Mouse (Mus musculus) MEL (cell line): ENCODE measurements around the gene Schip1.

Experiments used
- CTCF ChIP-seq, 3 experiments: IDR thresholded peaks in 2 of 3; conservative IDR thresholded peaks in 1 of 3; 2 replicates each; pipeline ENCODE4 v1.5.1; 2011 to 2012; ENCODE audit warnings: low read length in 3 of 3, low read depth in 2 of 3, mild to moderate bottlenecking in 2 of 3, improper control_type of control experiment in 1 of 3, inconsistent platforms in 1 of 3, mixed read lengths in 1 of 3, moderate library complexity in 1 of 3; ENCODE audit not compliant: control insufficient read depth in 1 of 3, insufficient read depth in 1 of 3, poor library complexity in 1 of 3, severe bottlenecking in 1 of 3
- E2F4 ChIP-seq: IDR thresholded peaks from 2 replicates; pipeline ENCODE4 v1.6.1; 2011; ENCODE audit warnings: low read depth, low read length, improper control_type of control experiment, borderline replicate concordance
- ELF1 ChIP-seq: IDR thresholded peaks from 2 replicates; pipeline ENCODE4 v1.6.1; 2014; ENCODE audit warnings: low read depth, mild to moderate bottlenecking, inconsistent platforms, low read length, improper control_type of control experiment, moderate library complexity
- EP300 ChIP-seq, 2 experiments: IDR thresholded peaks; 2 replicates each; pipeline ENCODE4 v1.6.1; 2011; ENCODE audit warnings: improper control_type of control experiment in 2 of 2, low read length in 2 of 2, low read depth in 1 of 2, mild to moderate bottlenecking in 1 of 2
- NRF1 ChIP-seq: IDR thresholded peaks from 2 replicates; pipeline ENCODE4 v1.6.1; 2014; ENCODE audit warnings: low read depth, mild to moderate bottlenecking, inconsistent platforms, low read length, improper control_type of control experiment, moderate library complexity; ENCODE audit not compliant: poor library complexity, insufficient read depth, severe bottlenecking
- USF1 ChIP-seq: IDR thresholded peaks from 2 replicates; pipeline ENCODE4 v1.6.1; 2014; ENCODE audit warnings: low read depth, mild to moderate bottlenecking, inconsistent platforms, low read length, improper control_type of control experiment, moderate library complexity

DNA sequence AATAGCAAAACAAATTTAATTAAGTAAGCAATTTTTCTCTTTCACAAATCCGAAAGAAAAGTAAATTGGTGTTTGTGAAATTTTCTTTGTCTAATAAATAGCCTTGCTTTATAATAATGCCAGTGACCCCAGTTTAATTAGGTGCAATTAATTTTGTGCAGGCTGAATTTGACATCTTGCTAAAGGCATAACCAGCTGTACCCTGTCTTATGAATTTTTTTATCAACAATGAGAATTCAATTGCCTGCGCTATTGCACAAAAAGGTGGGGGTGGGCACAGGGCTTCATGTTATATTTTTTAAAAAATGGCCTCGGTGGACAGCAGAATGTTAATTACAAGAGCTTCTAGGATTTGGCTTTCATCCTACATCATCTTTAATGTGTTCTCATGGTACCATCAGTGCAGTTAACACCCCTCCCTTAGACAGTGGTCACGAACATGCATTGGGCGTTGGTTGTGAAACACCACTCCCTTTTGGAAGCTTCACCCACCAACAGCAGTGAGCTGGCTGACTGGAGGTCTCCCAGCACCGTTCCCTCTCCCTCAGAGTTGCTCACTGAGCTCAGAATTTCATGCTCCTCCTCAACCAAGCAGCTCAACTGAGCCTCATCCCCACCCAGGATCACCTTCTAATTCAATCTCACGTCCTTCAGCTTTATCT, 541.5 kb downstream of the Schip1 start:
- TF ChIP-seq ELF1 = no peak
- TF ChIP-seq NRF1 = no peak
- no peak for TF ChIP-seq E2F4
- no peak for TF ChIP-seq CTCF (IDR thresholded peaks at IDR 0.05 in 2 of 3, conservative IDR thresholded peaks at IDR 0.05 in 1 of 3; ENCODE audit: control insufficient read depth in 1 of 3, insufficient read depth in 1 of 3, low read depth in 2 of 3, low read length in 3 of 3, poor library complexity in 1 of 3, severe bottlenecking in 1 of 3)
- TF ChIP-seq EP300 (IDR thresholded peaks at IDR 0.05; ENCODE audit: low read depth in 1 of 2, low read length in 2 of 2) = no peak
- no peak for TF ChIP-seq USF1
